Mouse (Mus musculus) forebrain, embryonic 10.5 days (tissue): ENCODE data around the gene Zfp36l2. TPM values are rescaled to one million over a fixed set of nuclear protein-coding genes. Genes with fewer than 3 reads are reported as not detected.

Experiments
- DNase-seq: peaks from one replicate; pipeline ENCODE4 v3.0.0-alpha.2; 2017; ENCODE audit warnings: low spot score; ENCODE audit errors: extremely low spot score
- H3K27ac ChIP-seq: fragments of 300-500 bp; sonication (generic); 2 replicates; pipeline ENCODE4 v1.5.1; 2016; ENCODE audit warnings: mild to moderate bottlenecking
- H3K27me3 ChIP-seq: fragments of 300-500 bp; sonication (generic); 2 replicates; pipeline ENCODE4 v1.6.1; 2016; ENCODE audit warnings: mild to moderate bottlenecking; ENCODE audit not compliant: poor library complexity, severe bottlenecking
- H3K36me3 ChIP-seq: fragments of 300-500 bp; sonication (generic); replicated peaks from 2 replicates; pipeline ENCODE4 v1.6.1; 2016; ENCODE audit warnings: mild to moderate bottlenecking, moderate library complexity
- H3K4me1 ChIP-seq: fragments of 300-500 bp; sonication (generic); 2 replicates; pipeline ENCODE4 v1.6.1; 2016
- H3K4me3 ChIP-seq: fragments of 300-500 bp; sonication (generic); 2 replicates; pipeline ENCODE4 v1.5.1; 2016; ENCODE audit warnings: mild to moderate bottlenecking, moderate library complexity
- H3K9me3 ChIP-seq: fragments of 300-500 bp; sonication (generic); 2 replicates; pipeline ENCODE4 v1.6.1; 2016; ENCODE audit warnings: mild to moderate bottlenecking, moderate library complexity
- WGBS: fragments of 180-500 bp; shearing (Covaris S2); methylation state at CpG from one replicate; pipeline ENCODE4 v1.1.7; 2016; 5-methylcytosine and 5-hydroxymethylcytosine counted together
- polyA plus RNA-seq: library from polyadenylated mRNA; unstranded; fragments of >200 nt; fragmentation: Nextera tagmentation; extraction: Ambion mirVana; gene quantifications from 2 replicates; pipeline ENCODE4 v1.2.1, GENCODE M21; 2016

Gene Zfp36l2
- polyA plus RNA-seq, 1 experiment from 2014 or later: 8.9 TPM

DNA sequence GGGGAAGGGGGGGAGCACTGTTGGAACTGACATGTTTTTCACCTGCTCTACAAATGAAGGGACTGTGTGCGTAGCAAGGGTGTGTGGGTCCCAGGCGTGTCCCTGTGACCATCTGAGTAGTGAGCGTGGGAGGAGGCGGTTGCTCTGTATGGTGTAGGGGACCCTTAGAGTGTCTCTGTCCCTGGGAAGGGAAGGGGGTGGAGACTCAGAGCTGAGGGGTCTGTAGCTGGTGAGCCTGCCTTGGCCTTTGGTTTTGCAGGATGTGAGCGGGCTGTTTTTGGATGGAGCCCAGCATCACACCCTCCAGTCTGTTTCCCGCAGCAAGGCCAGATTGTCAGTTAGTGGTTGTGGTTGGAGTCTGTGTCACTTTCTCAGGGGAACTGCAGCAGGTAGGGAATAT, 46.1 kb downstream of the Zfp36l2 start:
- no peaks in the 10 kb centered on the region for H3K9me3 ChIP-seq
- H3K27ac ChIP-seq: peak overlapping the region; percentile 68
- peaks cover 54% of the 10 kb centered on the region for H3K4me1 ChIP-seq
- no peak for DNase-seq
- peaks cover 29% of the 10 kb centered on the region for H3K27me3 ChIP-seq
- H3K36me3 ChIP-seq: no peaks in the 10 kb centered on the region
- 87% methylated on average over 6 of the region's 6 CpGs for WGBS
- no peak overlapping the region for H3K4me3 ChIP-seq

DNA sequence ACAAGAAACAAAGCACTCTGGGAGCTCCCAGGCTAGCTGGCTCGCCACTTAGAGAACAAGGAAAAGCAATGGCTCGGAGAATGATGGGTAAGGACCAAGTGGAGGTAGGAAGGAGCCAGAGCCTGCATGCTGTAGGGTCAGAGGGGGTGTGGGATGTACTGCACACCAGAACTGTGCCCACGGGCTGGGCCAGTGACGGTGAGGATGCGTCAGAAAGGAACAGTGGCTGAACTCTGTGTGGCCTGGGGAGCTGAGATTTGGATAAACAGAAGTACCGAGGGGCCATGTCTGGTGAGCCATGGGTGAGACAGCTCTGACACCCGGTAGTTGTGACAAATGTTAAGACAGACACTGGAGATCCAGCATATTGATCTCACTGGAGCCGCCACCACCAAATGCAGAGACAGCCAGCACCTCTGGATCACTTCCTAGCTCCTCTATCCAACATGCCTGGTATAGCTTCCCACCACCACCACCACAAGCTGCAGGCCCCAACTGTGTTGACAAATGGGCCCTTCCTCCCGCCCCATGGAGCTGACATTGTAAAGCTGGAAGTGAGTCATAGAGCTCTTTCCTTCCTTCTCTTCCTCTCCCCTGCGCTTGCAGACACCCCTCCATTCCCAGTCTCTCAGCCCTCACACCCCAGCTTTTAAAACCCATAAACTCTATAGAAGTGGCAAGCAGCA, 46.8 kb downstream of the Zfp36l2 start:
- H3K4me1 ChIP-seq: peaks cover 52% of the 10 kb centered on the region
- H3K36me3 ChIP-seq: no peaks in the 10 kb centered on the region
- WGBS: 77% methylated on average over 10 of the region's 10 CpGs
- no peaks in the 10 kb centered on the region for H3K9me3 ChIP-seq
- peaks cover 23% of the 10 kb centered on the region for H3K27me3 ChIP-seq
- peak overlapping the region; percentile 68 for H3K27ac ChIP-seq
- DNase-seq: no peak
- no peak overlapping the region for H3K4me3 ChIP-seq

- H3K9me3 ChIP-seq: no peaks in the 10 kb centered on the region
- no peaks in the 10 kb centered on the region for H3K36me3 ChIP-seq
- H3K27ac ChIP-seq: no peak overlapping the region
- H3K4me3 ChIP-seq: no peak overlapping the region
- H3K27me3 ChIP-seq: 0 out of 2 replicates have a peak, but pooled peaks cover 8% of the 10 kb centered on the region
- DNase-seq: no peak
- 91% methylated on average over 11 of the region's 11 CpGs for WGBS
- peaks cover 39% of the 10 kb centered on the region for H3K4me1 ChIP-seq
These were observed 50.2 kb downstream of the Zfp36l2 start for GRCm38 (mm10) chr17:84137393-84138171.

DNA sequence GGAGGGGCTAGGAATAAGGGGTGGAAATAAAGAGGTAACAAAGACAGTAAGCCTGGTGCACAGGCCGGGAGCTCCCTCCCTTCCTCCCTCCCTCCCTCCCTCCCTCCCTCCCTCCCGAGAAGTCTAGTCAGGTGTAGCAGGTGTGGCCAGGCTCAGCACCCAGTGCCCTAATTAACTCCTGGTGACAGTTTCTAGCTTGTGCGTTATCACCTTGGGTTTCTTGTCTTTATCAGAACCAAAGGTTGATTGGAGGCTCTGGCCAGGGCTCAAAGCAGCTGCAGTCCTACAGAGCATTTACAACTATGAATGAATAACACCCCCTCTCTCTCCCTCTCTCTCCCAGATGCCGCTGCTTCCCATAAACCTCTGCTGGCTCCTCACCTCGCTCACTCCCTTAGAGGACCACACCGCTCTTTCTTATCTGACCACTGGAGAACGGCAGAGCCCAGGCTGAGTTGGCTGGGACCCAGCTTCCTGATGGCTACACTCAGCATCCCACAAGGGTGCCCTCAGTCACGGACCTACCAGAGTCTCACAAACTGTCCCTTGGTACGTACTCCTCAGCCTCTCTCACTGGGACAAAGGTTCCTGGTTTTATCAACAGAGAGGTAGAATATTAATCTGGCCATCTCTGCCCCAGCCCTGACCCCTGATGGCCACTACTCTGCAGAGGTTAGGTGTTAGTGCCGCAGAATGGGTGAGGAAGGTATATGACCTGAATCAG, 50.9 kb downstream of the Zfp36l2 start:
- Histone ChIP-seq H3K4me1 (peaks cover 37% of the 10 kb centered on the region), H3K4me3 (no peak overlapping the region), H3K27ac (peak overlapping the region; percentile 44; the same call in 1 of the 2 replicates), H3K9me3 (no peaks in the 10 kb centered on the region), H3K27me3 (0 out of 2 replicates have a peak, but pooled peaks cover 5% of the 10 kb centered on the region), H3K36me3 (no peaks in the 10 kb centered on the region)
- no peak for DNase-seq
- WGBS: 68% methylated on average over 10 of the region's 10 CpGs

DNA sequence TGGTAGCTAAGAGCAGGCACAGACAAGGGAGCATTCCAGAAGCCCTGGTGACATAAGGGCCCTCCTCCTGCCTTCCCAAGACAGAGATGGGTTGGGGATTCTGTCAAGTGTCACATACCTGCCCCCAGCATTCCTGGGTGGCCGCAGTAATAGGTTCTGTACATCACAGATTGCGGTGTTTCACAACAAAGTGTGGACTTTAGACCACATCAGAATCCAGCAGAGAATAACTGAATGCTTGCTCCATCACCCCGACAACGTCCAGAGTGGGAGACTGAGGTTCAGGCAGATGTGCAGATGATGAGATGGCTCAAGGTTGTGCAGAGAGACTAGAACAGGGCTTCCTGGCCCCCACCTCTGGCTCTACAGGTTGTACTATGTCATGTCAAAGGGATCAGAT, 51.5 kb downstream of the Zfp36l2 start:
- H3K27me3 ChIP-seq: 0 out of 2 replicates have a peak, but pooled peaks cover 4% of the 10 kb centered on the region
- H3K4me1 ChIP-seq: peaks cover 34% of the 10 kb centered on the region
- no peaks in the 10 kb centered on the region for H3K9me3 ChIP-seq
- 88% methylated on average over 4 of the region's 4 CpGs for WGBS
- DNase-seq: no peak
- peak overlapping the region; percentile 17; the same call in 1 of the 2 replicates for H3K27ac ChIP-seq
- no peak overlapping the region for H3K4me3 ChIP-seq
- H3K36me3 ChIP-seq: no peaks in the 10 kb centered on the region

DNA sequence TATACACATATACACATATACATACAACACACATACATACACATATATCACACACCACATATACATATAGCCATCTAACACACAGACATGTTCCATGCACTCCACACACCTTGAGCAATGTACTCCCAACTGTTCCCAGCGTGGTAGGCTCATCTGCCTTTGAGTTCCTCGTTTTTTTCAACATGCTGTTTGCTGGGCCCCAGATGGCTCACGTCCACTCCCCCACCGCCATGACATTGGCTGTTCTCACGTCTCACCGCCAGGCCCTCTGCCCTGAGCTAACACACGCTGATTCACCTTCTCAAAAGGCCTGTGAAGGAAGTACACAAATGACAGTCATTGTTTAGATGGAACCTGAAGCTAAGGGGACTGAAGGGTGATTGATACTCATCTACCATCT, 52.5 kb downstream of the Zfp36l2 start:
- Histone ChIP-seq H3K9me3 (no peaks in the 10 kb centered on the region), H3K27ac (no peak overlapping the region), H3K4me1 (peaks cover 25% of the 10 kb centered on the region), H3K36me3 (no peaks in the 10 kb centered on the region), H3K27me3 (no peaks in the 10 kb centered on the region), H3K4me3 (no peak overlapping the region)
- WGBS: 87% methylated on average over 7 of the region's 7 CpGs
- DNase-seq: no peak
